Mouse (Mus musculus): ENCODE measurements around the gene Cyp1a2.

DNA sequence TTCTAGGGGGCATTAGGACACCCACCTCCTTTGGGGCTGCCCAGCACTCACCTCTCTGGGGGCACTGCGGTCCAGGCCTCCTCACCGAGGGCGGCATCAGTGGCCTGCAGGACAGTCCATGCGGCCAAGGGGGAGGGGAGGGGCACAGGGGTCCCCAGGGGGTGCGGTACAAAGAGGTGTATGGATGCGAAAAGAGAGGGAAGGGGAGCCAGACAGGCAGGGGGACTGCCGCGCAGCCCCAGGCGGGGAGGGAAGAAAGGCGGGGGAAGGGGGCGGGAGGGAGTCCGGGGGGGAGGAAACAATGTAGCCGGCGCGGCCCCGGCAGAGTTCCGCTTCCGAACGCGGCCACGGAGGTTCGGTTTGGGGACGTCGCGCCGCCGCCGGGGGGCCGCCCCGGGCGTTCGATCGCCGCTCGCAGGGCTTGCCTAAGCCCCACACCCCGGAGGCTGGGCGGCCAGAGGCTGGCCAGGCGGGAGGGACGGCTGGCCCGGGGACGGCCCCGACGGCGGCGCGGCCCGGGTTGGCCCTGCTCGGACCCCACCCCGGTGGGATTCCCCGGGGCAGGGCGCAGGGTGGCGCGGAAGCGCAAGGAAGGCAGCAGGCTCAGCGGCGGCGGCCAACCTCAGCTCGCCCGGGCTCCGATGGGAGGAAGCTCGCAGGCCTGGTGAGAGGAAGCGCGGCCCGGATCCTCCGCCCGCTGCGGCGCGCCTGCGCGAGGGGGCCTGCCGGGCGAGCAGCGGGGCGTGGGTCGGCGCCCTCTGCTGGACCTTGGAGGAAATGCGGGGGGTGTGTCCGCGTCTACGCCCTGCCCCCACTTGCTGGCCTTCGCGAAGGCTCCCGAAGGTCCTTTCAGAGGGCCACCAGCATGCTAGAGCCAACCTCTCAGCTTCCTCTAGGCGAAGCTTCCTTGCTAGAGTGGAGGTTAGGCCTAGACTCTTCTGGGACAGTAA lies 38.3 kb downstream of the Cyp1a2 start:
- TF ChIP-seq CTCF (IDR thresholded peaks at IDR 0.05; ENCODE audit: control insufficient read depth, insufficient read depth, low read length): peak; percentile 90
- TF ChIP-seq POLR2A (IDR thresholded peaks at IDR 0.05; ENCODE audit: borderline replicate concordance, control insufficient read depth, low read depth, low read length): peak; percentile 88; the same call in 1 of the 2 replicates

Measured in bone marrow, adult 2 months (tissue).